Mouse (Mus musculus) E14TG2a.4 (cell line): Measurements from ENCODE around the gene Anapc2.
"Not testable (repeated sequence)": the region's sequence is repeated elsewhere in the genome, so short reads cannot be mapped to it uniquely, and the experiment has no call there.

ENCODE experiments used
- H3K27me3 ChIP-seq: 2 replicates; pipeline ENCODE4 v1.6.1; 2014; ENCODE audit warnings: low read length, control low read depth; ENCODE audit not compliant: insufficient read depth
- H3K36me3 ChIP-seq: 2 replicates; pipeline ENCODE4 v1.6.1; 2014; ENCODE audit warnings: low read length, control low read depth; ENCODE audit not compliant: insufficient read depth
- H3K4me1 ChIP-seq: replicated peaks from 2 replicates; pipeline ENCODE4 v1.6.1; 2014; ENCODE audit warnings: low read depth, low read length, control low read depth
- H3K4me3 ChIP-seq: replicated peaks from 2 replicates; pipeline ENCODE4 v1.5.1; 2014; ENCODE audit warnings: mild to moderate bottlenecking, low read length
- H3K9me3 ChIP-seq: 2 replicates; pipeline ENCODE4 v1.6.1; 2014; ENCODE audit warnings: low read length, control low read depth
- CTCF ChIP-seq: conservative IDR thresholded peaks from 2 replicates; pipeline ENCODE4 v1.5.1; 2014; ENCODE audit warnings: low read length
- NANOG ChIP-seq: IDR thresholded peaks from 2 replicates; pipeline ENCODE4 v1.6.1; 2014; ENCODE audit warnings: borderline replicate concordance, low read length, mixed read lengths
- POU5F1 ChIP-seq: IDR thresholded peaks from 2 replicates; pipeline ENCODE4 v1.6.1; 2014; ENCODE audit warnings: low read length, borderline replicate concordance

The Anapc2 gene

DNA sequence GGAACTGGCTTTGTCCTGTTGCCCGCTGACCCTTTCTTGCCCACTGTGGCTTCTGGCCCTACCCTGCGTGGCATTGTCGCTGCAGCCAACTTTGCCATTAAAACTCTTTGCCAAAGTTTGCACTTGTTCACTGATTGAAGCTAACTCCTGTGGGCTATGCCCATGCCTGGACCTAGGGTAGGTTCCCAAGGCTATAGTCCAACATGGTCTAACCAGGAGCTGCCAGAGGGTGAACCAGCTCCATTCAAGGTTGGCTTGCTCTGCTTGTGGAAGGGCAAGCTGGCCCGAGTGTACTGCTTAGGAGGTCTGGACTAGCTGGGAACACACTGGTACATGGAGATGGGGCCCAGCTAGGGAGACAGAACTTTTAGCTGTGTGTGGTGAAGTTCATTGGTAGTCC lies 28.1 kb upstream of the Anapc2 start:
- Histone ChIP-seq H3K4me3 (no peak overlapping the region), H3K36me3 (peaks cover 54% of the 10 kb centered on the region), H3K27me3 (peaks cover 15% of the 10 kb centered on the region), H3K4me1 (peaks cover 86% of the 10 kb centered on the region), H3K9me3 (no peaks in the 10 kb centered on the region)
- TF ChIP-seq NANOG = no peak
- TF ChIP-seq POU5F1 = no peak
- TF ChIP-seq CTCF = no peak

- no peak within 1 kb of the TSS; the same call in 1 of the 2 replicates for H3K4me3 ChIP-seq
- H3K36me3 ChIP-seq = peaks cover 77% of the 10 kb centered on the region
- H3K4me1 ChIP-seq = peaks cover 78% of the 10 kb centered on the region
- peaks cover 12% of the 10 kb centered on the region for H3K27me3 ChIP-seq
- no peaks in the 10 kb centered on the region for H3K9me3 ChIP-seq
- TF ChIP-seq NANOG (no peak), POU5F1 (no peak)
Measured at GRCm38 (mm10) chr2:25246183-25247072, 25.9 kb upstream of the Anapc2 start, which contains the start of gene AL732309.1. Gene AL732309.1, minus strand, starts transcription at chr2:25246863.

DNA sequence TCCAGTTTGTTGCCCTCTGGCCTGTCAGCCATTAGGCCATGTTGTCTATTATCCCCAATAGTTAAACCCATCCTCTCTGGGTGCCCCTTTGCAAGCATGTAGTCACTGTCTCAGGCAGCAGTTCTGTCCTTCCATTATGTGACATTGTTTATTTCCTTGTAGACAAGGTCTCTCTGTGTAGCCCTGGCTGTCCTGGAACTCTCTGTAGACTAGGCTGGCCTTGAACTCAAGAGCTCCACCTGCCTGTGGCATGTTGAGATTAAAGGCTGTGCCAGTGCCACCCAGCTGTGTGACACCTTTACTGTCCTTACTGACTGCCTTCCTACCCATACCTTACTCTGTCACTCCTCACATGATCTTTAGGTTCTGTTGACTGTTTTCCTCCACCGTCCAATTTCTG lies 19.9 kb upstream of the Anapc2 start:
- peaks cover 69% of the 10 kb centered on the region for H3K36me3 ChIP-seq

GRCm38 (mm10) chr2:25255284-25255779 lies 16.9 kb upstream of the Anapc2 start, which contains the start of gene Tmem203:
Gene Tmem203, plus strand, starts transcription at chr2:25255439.
- Histone ChIP-seq H3K36me3 (peaks cover 39% of the 10 kb centered on the region), H3K4me1 (peaks cover 45% of the 10 kb centered on the region), H3K4me3 (peak within 1 kb of the TSS; percentile 100), H3K9me3 (no peaks in the 10 kb centered on the region), H3K27me3 (no peaks in the 10 kb centered on the region)
- TF ChIP-seq POU5F1 = no peak
- no peak for TF ChIP-seq NANOG
- no peak for TF ChIP-seq CTCF

More for the DNA sequence above, 19.9 kb upstream of the Anapc2 start:
- TF ChIP-seq CTCF (no peak; the same call in 1 of the 2 replicates), NANOG (no peak), POU5F1 (no peak)
- Histone ChIP-seq H3K27me3 (no peaks in the 10 kb centered on the region), H3K9me3 (no peaks in the 10 kb centered on the region), H3K4me3 (no peak overlapping the region), H3K4me1 (peaks cover 69% of the 10 kb centered on the region)

- Histone ChIP-seq H3K4me1 (peaks cover 46% of the 10 kb centered on the region), H3K4me3 (peak overlapping the region; percentile 100), H3K36me3 (peaks cover 27% of the 10 kb centered on the region)
- not testable (repeated sequence) for H3K9me3 ChIP-seq, H3K27me3 ChIP-seq
Measured at GRCm38 (mm10) chr2:25256443-25257109, 15.7 kb upstream of the Anapc2 start.

- H3K4me3 ChIP-seq, H3K27me3 ChIP-seq, H3K9me3 ChIP-seq: not testable (repeated sequence)
- Histone ChIP-seq H3K36me3 (peaks cover 20% of the 10 kb centered on the region), H3K4me1 (peaks cover 50% of the 10 kb centered on the region)
Measured at GRCm38 (mm10) chr2:25257250-25257649, 15.0 kb upstream of the Anapc2 start.

- Histone ChIP-seq H3K9me3 (no peaks in the 10 kb centered on the region), H3K27me3 (peaks cover 7% of the 10 kb centered on the region), H3K4me3 (no peak overlapping the region), H3K36me3 (peaks cover 9% of the 10 kb centered on the region), H3K4me1 (peaks cover 43% of the 10 kb centered on the region)
- TF ChIP-seq NANOG (no peak), POU5F1 (no peak), CTCF (peak; percentile 82)
Measured at GRCm38 (mm10) chr2:25258887-25259286, 13.4 kb upstream of the Anapc2 start.

- Histone ChIP-seq H3K27me3 (peaks cover 10% of the 10 kb centered on the region), H3K9me3 (no peaks in the 10 kb centered on the region), H3K4me1 (peaks cover 54% of the 10 kb centered on the region), H3K36me3 (peaks cover 34% of the 10 kb centered on the region), H3K4me3 (peak overlapping the region; percentile 95)
- no peak for TF ChIP-seq CTCF
- no peak for TF ChIP-seq POU5F1
- TF ChIP-seq NANOG = no peak
Measured at GRCm38 (mm10) chr2:25261870-25262269, 10.4 kb upstream of the Anapc2 start.

GRCm38 (mm10) chr2:25262291-25262767 lies 9.9 kb upstream of the Anapc2 start, which contains the start of gene Tprn:
Gene Tprn, plus strand, starts transcription at chr2:25262618.
- Histone ChIP-seq H3K36me3 (peaks cover 38% of the 10 kb centered on the region), H3K27me3 (peaks cover 10% of the 10 kb centered on the region), H3K9me3 (no peaks in the 10 kb centered on the region), H3K4me3 (peak within 1 kb of the TSS; percentile 95), H3K4me1 (peaks cover 55% of the 10 kb centered on the region)
- TF ChIP-seq POU5F1 (no peak), NANOG (no peak), CTCF (no peak)
